Mouse (Mus musculus) c-Kit-positive CD71-positive TER-119-negative erythroid progenitor cells, embryonic 14.5 days (primary cell): Measurements from ENCODE around the gene Gbx2.

Experiments used
- DNase-seq: peaks from one replicate; pipeline ENCODE4 v3.0.0-alpha.2; 2013; ENCODE audit warnings: low read depth

The Gbx2 gene

DNA sequence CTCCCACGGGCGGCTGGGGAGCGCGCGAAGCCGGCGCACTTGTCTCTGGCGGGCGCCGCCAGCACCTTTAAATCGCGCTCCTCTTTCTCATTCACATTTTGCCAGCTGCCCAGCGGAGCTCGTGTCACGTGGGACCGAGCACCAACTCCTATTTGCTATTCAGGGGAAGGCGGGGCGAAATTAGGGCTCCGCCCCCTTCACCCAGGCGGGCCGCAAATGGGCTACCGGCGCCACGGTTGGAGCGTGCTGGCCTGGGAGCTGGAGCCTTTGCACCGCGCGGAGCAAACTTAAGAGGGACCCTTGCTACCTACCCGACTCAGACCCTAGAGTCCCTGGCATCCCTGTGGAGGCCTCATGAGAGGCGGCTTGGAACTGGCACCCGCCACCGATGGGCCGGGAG, at the start of gene Gbx2:
Gbx2 (minus strand) TSS at position 60 of the 400 bp plus-strand sequence.
- peak; percentile 40 for DNase-seq

DNA sequence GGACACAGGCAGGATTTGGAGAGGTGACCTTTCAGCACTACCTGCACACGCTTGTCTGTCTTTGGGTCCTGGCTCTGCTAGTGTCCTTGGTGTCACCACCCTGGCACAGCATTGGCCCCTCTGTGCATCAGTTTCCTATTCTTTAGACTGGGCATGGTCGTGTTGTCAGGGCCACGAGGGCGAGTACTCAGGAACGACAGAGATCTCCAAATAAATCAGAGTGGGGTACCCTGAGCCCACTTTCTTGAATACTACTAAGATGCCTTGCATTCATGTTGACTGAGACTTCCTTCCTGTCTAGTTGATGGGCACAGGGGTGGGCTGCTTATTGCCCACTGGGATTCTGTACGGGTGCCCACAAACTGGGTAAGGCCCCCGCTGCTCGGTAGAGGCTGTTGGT, 46.3 kb upstream of the Gbx2 start:
- no peak for DNase-seq

DNA sequence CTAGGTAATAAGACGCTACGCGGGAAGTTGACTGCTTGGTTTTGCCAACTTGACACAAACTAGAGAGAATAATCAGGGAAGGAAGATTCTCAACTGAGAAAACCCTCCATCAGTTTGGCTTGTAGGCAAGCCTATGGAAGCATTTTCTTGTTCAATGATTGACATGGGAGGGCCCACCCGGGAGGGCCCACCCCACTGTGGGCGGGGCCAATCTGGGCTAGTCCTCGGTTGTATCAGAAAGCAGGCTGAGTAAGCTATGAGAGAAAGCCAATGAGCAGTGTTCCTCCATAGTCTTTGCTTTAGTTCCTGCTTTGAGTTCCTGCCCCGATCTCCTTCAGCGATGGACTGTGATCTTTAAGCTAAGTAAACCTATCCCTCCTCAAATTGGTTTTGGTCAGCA, 45.4 kb upstream of the Gbx2 start:
- no peak for DNase-seq

DNA sequence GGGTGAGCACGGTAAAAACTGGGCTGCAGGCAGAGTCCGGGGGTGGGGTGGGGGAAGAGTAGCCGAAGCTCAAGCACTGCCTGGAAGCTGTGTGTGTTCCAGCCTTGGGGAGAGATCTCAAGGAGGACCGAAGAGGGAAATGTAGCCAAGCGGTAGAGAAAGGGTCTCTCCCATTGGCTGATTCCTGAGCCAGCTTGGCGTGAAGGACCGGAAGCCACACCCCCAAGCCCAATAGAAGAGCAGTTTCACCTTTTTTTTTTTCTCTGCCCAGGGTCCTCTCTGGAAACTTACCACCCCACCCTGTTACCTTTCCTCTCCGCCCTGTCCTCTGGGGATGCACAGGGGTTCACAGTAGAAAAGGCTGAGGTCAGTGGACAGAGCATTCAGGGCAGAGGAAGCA, 43.6 kb upstream of the Gbx2 start:
- no peak for DNase-seq

DNA sequence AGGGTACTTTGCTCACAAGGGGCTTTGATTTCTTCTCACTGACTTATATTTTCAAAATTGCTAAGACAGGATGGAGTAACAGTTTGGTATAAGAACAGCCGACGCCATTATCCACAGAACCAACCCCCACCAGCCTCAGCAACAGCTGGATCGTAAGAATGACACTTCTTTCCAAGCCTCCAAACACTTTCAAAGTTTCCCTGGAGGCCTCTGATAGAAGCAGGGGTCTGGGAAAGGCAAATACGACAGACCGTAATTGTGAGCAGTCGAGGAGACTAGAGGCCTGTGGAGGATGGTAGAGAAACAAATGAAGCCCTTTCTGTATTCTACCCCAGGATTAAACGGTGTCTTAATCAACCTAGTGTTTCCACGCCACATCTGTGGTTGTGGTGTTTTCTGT, 40.9 kb upstream of the Gbx2 start:
- DNase-seq = no peak

DNA sequence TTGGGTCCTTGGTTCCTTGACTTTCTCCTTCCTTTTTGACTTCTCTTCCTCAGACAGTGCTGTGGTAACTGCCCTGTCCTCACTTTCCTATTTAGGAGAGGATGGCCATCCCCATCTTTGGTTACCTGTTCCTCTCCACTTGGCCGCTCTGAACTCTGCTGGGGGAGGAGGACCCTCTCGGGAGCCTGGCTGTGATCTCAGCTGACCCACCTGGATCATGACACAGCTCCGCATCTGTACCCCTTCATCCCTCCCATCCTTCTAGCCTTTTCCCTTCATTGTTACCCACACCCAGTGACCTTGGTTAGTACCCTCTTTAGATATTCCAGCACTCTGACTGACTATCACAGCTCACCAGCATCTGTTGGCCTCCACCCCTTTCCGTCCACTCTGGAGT, 38.7 kb upstream of the Gbx2 start:
- no peak for DNase-seq

DNA sequence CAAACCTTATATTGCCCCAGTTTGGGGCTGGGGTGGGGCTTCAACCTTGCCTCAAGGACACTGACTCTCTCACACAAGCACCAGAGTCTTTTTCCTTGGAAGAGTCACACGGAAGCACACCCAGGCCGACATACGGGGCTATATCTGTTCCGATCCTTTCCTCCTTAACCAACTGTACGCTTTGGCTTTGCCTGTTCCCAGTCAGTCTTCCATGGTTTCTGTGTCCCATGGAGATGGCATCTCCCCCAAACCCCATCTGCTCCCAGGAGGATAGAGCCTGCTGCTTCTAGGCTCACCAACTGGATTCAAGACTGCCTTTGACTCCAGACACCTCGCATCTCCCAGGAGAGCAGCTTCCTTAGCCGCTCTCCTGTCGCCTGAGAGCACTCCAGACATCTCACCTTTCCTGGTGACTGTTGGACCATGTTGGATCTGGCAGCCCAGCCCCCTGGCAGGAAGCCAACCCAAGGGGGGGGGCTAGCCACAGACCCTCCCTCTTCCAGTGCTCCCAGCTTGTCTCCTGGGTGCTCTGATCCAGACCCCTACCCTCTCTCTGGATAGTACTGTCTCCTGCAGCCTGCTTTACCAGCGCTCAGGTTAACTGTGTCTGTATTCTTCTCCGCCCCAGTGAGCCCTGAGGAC, 38.2 kb upstream of the Gbx2 start:
- no peak for DNase-seq

DNA sequence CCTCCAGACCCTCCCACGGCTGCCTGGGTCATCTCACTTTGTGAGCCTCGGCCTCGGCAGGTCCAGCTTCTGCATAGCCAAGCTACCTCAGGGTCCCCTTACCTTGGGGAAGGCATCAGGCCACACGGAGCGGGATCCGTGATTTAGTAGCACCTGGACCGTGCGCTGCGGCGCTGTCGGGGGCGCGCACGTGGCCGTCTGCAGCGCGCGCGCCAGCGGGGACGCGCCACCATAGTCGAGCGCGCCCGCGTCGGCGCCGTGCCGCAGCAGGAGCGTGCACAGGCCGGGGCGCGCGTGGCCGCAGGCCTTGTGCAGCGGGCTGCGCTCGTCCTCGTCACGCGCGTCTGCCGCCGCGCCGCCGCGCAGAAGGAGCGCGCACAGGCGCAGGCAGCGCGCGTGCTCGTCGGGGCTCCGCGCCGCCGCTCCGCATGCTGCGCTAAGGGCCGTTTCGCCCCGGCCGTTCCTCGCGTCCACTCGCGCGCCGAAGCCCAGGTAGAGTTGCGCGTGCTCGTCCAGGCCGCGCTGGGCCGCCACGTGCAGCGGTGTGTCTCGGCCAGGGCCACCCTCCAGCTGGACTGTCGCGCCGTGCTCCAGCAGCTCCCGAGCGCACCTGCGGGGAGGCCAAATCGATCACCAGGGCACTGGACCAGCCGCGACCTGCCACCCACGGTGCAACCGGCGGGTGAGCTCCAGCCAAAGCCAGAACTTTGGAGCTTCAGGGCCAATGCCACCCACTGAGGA, 37.3 kb upstream of the Gbx2 start:
- no peak for DNase-seq

DNA sequence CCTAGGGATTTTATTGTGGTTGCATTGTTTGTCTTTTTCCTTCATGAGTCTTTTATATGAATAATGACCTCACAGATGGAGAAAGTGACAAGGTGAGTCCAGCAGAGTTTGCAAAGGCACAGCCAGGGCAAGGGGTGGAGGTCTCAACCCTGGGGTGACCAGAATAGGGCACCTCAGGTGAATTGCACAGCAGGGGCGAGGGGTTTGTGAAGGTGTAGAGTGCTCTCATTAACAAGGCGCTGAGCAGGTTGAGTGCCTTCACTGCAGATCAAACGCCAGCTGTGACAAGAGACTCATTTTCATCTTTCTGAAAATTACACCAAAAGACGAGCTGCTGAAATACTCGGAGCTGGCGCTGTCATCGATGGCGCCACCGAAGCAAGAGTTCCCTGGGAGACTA, 36.6 kb upstream of the Gbx2 start:
- DNase-seq = no peak

DNA sequence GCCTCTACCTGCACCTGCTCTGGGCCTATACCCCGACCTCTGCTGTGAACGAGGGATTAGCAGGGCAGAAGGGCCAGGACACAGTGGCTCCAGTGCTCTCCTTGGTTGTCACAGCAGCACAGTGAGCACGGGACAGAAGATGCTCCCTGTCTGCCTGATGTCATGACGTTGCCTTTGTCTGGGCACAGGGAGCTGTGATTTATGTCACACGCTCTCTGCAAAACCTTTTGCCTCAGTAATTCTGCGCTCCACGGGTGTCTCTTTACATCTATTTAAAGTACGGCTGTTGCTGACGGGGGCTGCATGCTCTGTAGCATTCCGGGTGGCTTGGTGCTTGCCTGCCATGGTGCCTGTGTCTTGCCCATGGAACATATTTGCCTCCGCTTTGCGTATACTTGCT, 33.4 kb upstream of the Gbx2 start:
- DNase-seq = no peak

DNA sequence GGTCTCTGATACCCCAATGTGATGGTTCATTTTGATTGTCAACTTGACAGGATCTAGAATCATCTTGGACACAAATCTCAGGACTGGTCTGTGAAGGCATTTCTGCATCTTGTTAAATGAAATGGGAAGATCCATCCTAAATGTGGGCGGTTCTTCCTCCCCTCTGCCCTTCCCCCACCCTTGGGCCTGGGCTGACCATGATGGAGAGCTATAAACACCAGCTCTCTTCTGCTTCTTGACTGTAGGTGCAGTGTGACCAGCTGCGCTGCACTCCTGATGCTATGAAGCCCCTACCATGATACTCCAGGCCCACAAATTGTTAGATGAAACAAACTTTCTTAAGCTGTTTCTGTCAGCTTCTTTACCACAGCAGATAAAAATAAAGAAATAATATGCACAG, 32.3 kb upstream of the Gbx2 start:
- DNase-seq = no peak

DNA sequence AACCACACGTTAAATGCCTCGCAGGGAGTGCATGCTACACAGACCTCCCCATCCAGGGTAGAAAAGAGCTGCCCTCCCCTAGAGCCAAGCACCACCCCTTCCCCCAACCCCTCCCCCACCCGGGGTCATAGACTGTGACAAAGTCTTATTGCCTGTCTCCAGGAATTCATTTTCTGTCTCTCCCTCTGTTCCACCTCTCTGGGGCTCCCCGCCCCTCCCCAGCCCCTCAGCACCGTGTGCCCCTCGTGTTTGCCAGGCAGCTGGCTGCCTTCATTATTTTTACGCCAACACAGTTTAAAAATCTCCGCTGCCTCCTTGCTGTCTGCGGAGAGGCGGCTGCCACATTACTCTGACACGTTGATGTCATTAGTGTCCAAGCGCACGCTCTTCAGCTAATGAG, 31.1 kb upstream of the Gbx2 start:
- DNase-seq = no peak

DNA sequence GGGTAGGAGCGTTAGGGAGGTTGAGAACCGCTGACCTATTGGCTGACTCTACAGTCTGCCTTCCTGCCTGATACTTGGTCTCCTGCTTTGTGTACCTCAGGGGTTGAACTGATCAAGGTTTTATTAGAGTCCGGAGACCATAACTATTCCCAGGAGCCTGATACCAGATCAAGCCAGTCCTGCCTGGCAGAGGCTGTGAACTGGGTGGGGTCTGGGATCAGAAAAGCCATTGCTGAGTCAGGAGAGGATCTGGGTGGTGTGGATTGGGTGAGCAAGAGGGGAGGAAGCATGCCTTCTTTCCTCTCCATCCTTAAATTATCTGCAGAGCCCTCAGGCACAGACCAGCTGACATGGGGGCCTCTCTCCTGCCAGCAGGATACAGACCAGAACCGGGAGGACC, 28.4 kb upstream of the Gbx2 start:
- DNase-seq = no peak

DNA sequence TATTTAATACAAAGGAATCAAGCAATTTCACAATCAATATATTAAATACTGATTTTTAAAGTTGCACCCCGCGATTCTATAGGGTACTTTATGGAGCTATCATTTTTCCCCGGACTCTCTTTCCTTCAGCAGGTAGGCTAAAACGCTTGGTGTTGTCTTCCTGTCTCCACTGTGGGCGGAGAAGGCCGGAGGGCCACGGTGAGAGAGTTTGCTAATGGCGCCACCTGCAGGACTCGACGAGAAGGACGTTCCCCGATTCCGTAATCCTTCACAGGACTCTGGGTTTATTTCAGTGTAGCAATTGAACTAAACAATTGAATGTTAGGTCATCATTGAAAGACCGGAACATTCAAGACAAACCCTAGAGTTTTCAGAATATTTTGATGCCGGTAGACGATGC, 12.2 kb upstream of the Gbx2 start:
- peak; percentile 32 for DNase-seq

DNA sequence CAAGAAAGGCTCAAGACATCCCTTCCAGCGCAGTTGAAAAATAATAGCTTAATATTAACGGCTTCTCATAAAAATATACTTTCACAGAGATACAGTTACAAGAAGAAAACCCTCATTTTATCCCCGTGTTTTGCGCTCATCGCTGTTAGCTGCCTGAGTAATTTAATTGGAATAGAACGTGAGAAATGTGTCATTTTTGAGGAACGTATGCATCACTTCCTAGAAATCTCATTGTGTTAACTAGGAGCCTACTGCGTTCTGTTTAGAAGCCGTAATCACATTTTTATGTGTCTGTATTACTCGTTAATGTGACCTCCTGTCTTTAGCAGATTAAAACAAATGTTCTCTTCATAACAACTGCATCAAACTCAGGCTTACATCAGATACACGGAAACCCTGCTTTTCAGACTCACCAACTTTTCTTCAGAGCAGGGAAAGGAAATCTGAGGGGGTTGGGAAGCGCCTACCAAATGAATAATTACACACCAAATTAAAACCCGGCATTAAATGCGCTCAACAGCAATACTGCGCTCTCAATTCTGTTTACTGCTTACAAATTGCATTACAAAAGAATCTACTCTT, 11.5 kb upstream of the Gbx2 start:
- no peak for DNase-seq

DNA sequence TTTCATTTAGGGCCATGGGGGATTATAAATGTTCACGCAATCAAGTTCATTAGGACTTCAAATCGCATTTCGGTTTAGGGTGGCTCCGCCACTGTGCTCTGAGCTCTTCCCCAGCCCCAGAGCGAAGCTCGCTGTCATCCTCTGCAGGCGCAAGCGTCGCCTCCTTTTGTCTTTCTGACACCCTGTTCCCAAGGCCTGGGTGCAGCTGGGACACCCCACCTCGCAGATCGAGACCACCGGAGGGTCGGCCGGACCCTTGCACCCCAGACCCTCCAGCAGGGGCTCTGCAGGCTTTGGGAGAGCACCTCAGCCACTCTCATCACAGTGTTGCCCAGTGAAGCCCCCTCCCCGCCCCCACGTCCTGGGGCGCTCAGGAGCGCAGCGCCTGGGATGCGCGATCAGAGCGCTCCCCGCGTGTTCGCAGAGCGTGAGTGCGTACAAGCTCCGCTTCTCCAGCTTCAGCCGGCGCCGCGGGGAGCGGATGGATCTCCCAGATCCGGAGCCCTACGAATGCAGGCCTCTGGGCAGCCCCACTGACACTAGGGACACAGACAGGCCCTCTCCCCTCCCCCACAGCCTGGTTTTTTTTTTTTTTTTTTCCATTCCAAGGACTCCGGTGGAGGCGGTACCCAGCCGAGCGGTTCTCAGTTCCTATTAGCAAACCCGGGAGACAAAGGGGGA, 10.9 kb upstream of the Gbx2 start:
- DNase-seq = no peak

DNA sequence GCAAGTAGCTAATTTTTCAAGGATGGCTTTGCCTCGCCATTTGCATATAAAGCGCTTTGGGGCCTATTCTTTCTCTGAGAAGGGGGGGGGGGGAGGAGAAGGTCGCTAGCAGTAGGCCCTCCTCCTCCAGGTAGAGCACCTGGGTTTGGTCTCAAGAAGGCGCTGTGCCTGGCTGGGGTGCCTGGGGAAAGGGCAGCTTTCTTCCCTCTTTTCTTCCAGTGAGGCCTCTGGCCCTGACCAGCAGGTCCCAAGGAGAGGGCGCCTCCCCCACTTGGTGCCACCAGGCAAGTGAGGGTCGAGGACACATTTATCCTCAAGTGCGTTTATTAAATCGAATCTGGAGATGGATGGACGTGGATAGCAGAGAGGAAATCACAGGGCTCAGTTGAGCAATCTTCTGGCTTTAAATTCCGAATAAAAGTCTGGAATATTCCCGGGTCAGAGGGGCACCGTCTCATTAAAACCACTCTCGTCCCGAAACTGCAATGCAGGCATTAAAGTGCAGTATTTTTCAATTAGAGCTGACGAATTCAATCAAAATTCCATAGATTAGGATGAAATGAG, 10.1 kb upstream of the Gbx2 start:
- no peak for DNase-seq

DNA sequence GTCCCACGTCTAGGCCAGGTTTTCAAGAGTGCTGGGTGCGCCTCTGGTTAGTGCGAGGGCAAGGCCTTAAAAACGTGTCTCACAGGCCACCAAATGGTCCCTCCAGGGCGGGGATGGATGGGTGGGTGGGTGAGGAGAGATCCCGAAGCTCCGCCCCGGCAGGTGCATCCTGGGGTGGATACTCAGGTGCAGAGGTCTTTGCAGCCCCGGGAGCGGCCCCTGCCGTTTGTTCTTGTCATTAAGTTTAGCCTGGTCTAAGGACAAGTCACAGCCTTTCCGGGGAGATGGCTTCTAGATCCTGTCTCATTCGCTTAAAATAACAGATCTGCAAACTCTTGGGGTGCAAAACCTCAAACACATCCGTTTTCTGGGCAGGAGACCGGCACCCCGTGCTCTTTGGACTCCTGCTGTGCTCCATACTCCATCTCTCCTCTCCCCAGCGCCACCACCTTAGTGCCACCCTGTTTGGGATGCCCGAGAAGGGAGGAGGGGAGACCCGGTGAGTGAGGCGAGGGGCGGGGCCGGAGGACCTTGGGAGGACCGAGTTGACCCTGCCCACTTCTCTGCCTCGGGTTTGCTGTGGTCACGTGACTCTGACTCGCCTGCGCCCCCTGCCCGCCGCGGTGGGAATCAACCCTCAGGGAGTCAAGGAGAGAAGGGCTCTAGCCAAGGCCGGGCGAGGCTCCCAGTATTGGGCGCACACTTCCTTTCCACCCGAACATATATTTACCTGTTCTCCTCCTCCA, 9.2 kb upstream of the Gbx2 start:
- DNase-seq = peak; percentile 39

DNA sequence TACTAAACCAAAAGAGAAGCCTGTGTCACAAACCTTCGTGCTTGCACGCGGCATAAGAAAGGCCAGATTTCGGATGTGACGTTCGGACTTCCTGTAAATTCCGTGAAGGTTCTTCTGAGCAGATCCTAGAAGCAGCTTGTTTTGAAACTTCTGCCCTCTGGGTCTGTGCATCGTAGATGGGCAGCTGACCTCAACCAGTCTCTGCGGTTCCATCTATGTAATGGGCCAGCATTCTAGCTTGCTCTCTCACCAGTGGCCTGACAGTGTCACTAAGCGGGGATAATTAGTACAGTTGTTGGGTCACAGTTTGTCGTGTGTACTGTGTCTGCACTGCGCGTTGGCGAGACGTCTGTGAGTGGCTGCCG, 8.6 kb upstream of the Gbx2 start:
- no peak for DNase-seq

DNA sequence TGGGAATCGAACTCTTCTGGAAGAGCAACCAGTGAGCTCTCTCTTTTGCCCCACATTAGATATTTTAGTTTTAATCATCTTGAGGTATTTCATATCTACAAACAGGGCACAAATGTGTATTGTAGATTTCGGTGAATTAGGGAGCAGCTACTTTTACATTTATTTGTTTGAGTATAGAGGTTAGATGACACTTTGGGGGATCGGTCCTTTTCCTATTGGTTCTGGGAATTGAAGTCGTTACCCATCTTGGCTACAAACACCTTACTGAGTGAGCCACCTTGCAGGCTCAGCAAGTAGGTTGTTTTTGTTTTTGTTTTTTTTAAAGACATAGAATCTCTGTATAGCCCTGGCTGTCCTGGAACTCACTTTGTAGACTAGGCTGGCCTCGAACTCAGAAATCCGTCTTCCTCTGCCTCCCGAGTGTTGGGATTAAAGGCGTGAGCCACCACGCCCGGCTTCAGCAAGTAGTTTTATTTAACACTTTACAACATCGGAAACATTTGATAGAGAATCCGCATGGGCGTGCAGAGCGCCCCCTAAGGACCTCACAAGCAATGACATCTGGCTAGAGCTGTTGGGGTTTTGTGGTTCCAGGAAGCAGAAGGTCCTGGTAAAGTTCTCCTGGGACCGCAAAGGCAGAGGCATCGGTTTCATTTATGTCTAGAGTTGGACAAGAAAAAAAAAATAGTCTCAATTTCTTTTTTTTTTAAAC, 8.1 kb upstream of the Gbx2 start:
- DNase-seq = no peak
